Mouse (Mus musculus) spleen, postnatal 10 days (tissue): ENCODE results near the gene C1ql3.

Experiments
- DNase-seq, 2 experiments: peaks; one replicate each; pipeline ENCODE4 v3.0.0; 2021 to 2022; ENCODE audit warnings: low spot score in 2 of 2

Gene C1ql3

DNA sequence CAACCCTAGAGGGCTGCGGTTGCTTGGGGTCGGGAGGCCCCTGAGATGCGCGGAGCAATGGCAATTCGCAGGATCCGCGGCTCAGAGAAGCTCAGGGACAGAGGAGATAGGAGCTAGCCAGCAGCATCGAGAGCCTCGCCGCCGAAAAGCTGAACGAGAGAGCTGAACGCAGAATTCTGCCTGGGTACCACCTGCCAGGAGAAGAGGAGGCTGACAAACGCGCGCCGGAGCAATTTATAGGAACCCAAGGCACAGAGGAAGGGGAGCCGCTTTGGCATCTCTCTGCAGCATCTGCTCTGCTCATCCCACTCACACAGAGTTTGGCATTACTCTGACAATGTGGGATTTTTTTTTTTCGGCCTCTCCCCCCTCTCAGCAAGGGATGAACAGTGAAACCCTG, at the start of gene C1ql3:
Gene C1ql3, minus strand, starts transcription at position 335 of the 400 bp plus-strand sequence.
- DNase-seq: peak in 1 of 2 experiments; percentile 12

DNA sequence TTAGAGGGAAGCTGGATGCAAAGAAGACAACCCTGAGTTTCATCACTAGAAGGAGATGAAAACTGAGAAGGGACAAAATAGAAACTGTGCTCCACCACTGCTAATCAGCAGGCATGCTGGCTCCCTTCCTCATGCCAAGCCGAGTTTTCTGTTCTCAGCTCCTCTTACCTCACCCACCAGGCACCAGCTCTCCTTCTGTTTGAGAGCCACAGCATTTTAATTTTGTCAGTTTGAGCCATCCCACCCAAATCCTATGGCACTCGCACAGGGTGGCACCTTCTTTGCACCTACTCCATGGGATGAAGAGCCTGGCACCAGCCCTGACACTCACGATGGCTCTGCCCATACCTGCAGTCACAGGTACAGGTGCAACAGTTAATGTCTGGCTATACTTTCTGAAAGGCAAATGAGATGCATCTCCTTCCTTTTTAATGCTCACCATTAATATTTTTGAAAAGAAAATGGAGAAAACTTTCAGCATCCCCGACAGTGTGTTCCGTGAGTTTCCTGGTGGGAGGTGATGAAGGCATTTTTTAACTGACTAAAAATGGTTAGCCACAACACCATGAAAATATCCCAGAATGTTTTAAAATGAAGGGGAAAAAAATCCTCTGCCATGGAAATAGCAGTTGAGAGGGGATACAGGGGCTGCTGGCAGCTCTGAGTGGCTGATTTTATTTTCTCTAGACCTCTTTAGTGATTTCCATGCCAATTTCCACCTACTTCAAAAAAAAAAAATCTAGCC, 49.0 kb upstream of the C1ql3 start:
- DNase-seq: no peak

DNA sequence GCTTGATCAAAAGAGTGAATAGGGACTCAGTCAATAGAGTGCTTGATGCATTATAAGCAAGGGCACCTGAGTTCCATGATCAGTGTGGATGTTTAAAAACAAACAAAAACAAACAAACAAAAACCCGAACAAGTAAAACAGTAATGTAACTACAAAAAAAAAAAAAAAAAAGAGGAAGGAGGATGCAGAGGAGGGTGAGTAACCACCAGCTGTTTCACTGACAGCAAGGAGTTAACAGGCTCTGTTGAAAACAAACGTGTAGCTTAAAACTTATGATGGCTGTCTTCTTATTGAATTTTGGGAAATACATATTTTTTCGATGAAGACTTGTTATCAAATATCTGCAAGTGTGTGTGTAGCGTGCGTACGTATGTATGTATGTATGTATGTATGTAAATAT, 37.0 kb upstream of the C1ql3 start:
- no peak for DNase-seq

- no peak for DNase-seq
Measured at GRCm38 (mm10) chr2:13044555-13044954, 32.9 kb upstream of the C1ql3 start.

- DNase-seq: no peak
Measured at GRCm38 (mm10) chr2:13039785-13040184, 28.2 kb upstream of the C1ql3 start.

- DNase-seq: no peak
Measured at GRCm38 (mm10) chr2:13038772-13039171, 27.2 kb upstream of the C1ql3 start.

- no peak for DNase-seq
Measured at GRCm38 (mm10) chr2:13018861-13019260, 7.3 kb upstream of the C1ql3 start.

DNA sequence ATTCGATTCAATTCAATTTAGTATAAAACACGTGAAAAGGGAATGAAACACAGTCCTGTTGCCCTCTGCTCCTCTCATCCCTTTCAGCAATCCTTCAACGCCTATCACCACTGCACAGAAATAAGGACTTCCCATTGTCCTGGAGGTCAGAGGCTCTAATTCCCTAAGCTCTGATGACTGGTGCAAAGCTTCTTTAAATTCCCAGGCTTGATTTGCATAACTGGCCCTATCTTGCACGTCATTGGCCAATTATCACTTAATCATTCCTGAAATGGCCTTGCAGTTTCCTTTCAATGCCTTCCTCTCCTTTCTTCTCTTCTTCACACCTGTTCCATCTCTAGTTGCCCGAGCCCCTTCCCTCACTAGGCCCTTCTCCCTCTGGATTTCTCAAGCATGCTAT, 6.8 kb upstream of the C1ql3 start:
- no peak for DNase-seq

GRCm38 (mm10) chr2:13011973-13012372, 367 bp upstream of the C1ql3 start:
- DNase-seq: no peak

GRCm38 (mm10) chr2:13010460-13011341, 905 bp downstream of the C1ql3 start:
- peak; percentile 4 to 26 for DNase-seq

- DNase-seq: no peak
Measured at GRCm38 (mm10) chr2:13010030-13010459, 1.6 kb downstream of the C1ql3 start.

- no peak for DNase-seq
Measured at GRCm38 (mm10) chr2:13009261-13009972, 2.2 kb downstream of the C1ql3 start.

GRCm38 (mm10) chr2:13008433-13008832, 3.2 kb downstream of the C1ql3 start:
- DNase-seq: no peak

- DNase-seq: no peak
Measured at GRCm38 (mm10) chr2:13000026-13000425, 11.6 kb downstream of the C1ql3 start.

- DNase-seq: no peak
Measured at GRCm38 (mm10) chr2:12984901-12985732, 26.5 kb downstream of the C1ql3 start.

GRCm38 (mm10) chr2:12978771-12979170, 32.8 kb downstream of the C1ql3 start:
- DNase-seq: no peak

DNA sequence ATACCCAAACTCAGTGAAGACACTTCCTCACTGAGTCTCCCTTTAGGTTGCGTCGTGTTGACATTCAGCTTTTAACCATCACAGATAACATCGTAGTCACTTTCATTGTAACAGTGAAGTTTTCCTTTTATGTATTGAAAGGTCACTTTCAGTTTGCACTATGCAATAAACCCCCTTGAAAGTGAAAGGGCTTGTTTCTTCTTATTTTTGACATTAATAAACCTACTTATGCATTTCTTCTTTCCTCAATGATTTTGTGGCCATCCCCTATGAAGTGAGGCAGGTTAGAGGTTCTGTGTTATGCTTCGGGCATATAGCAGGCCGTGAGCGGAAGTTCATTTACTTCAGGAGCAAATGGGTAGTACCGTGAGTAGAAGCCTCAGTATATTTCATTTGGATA, 34.2 kb downstream of the C1ql3 start:
- DNase-seq: no peak

GRCm38 (mm10) chr2:12973752-12974151, 37.9 kb downstream of the C1ql3 start:
- no peak for DNase-seq

DNA sequence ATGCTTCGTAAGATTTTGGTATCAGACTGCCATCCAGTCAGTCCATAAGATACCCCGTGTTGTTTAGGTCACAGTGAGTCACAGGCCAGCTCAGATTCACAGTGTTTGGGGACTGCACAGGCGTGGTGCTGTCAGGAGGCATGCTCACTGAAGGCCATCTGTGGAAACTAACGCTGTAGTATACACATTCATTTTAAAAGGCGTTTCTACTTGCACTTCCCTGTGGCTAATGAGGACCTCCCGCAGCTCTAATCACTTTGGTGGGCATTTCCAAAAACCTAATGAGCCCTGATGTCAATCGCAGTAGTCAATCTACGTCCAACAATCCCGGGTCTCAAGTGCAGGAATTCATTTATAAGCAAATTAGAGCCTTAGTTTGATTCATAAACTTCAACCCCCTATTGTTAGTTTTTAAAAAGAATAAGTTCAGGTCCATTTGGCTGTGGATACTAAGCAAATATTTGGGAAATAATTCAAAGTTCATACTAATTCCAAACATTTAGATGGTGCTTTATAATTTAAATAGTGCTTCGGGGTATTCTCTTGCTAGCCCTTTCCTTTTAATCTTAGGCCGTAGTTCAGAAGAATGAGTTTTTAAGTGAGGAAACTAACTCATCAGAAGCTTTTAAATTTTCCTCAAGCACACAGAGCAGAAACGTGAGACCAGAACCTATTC, 41.4 kb downstream of the C1ql3 start:
- DNase-seq: no peak

- no peak for DNase-seq
Measured at GRCm38 (mm10) chr2:12956703-12957424, 54.7 kb downstream of the C1ql3 start.
